Mouse (Mus musculus): ENCODE data around the gene Rgs4. TPM values are rescaled to one million over a fixed set of nuclear protein-coding genes. Genes with fewer than 3 reads are reported as not detected.

Gene Rgs4
- polyA plus RNA-seq, 1 experiment from 2014 or later: 0.95 TPM

- WGBS: 49% methylated on average over 5 of the region's 5 CpGs
- H3K4me3 ChIP-seq (ENCODE audit: low read depth, low read length): no peak overlapping the region
- no peaks in the 10 kb centered on the region for H3K9me3 ChIP-seq (ENCODE audit: control insufficient read depth, low read length)
- no peaks in the 10 kb centered on the region; the same call in 1 of the 2 replicates for H3K27me3 ChIP-seq (replicated peaks; ENCODE audit: control insufficient read depth, insufficient read depth, low read length)
- DNase-seq (ENCODE audit: low spot score) (no peak), ATAC-seq (replicated peaks; ENCODE audit: low FRiP score) (no peak)
- no peak overlapping the region for H3K4me2 ChIP-seq
- no peaks in the 10 kb centered on the region for H3K36me3 ChIP-seq (ENCODE audit: control insufficient read depth, insufficient read depth, low read length)
- no peaks in the 10 kb centered on the region for H3K4me1 ChIP-seq (replicated peaks; ENCODE audit: control insufficient read depth, insufficient read depth, low read length)
- no peak overlapping the region for H3K27ac ChIP-seq (ENCODE audit: low read depth, low read length)
- H3K9ac ChIP-seq (ENCODE audit: low read depth, low read length): no peak overlapping the region
These were observed 997 bp upstream of the Rgs4 start for GRCm38 (mm10) chr1:169748439-169748838.

GRCm38 (mm10) chr1:169747902-169748301 is 460 bp upstream of the Rgs4 start:
- H3K4me2 ChIP-seq: no peak overlapping the region; the same call in 1 of the 2 replicates
- H3K27me3 ChIP-seq (replicated peaks; ENCODE audit: control insufficient read depth, insufficient read depth, low read length): no peaks in the 10 kb centered on the region; the same call in 1 of the 2 replicates
- DNase-seq (ENCODE audit: low spot score) (no peak), ATAC-seq (replicated peaks; ENCODE audit: low FRiP score) (no peak)
- H3K9ac ChIP-seq (ENCODE audit: low read depth, low read length): no peak overlapping the region
- no peaks in the 10 kb centered on the region for H3K9me3 ChIP-seq (ENCODE audit: control insufficient read depth, low read length)
- no peak overlapping the region for H3K4me3 ChIP-seq (ENCODE audit: low read depth, low read length)
- no peaks in the 10 kb centered on the region for H3K36me3 ChIP-seq (ENCODE audit: control insufficient read depth, insufficient read depth, low read length)
- no peak overlapping the region for H3K27ac ChIP-seq (ENCODE audit: low read depth, low read length)
- 50% methylated on average over 6 of the region's 6 CpGs for WGBS
- no peaks in the 10 kb centered on the region for H3K4me1 ChIP-seq (replicated peaks; ENCODE audit: control insufficient read depth, insufficient read depth, low read length)

GRCm38 (mm10) chr1:169741147-169741546 is 6.3 kb downstream of the Rgs4 start:
- no peak overlapping the region for H3K4me3 ChIP-seq (ENCODE audit: low read depth, low read length)
- no peaks in the 10 kb centered on the region for H3K4me1 ChIP-seq (replicated peaks; ENCODE audit: control insufficient read depth, insufficient read depth, low read length)
- H3K9ac ChIP-seq (ENCODE audit: low read depth, low read length): no peak overlapping the region
- ATAC-seq (replicated peaks; ENCODE audit: low FRiP score) (no peak), DNase-seq (ENCODE audit: low spot score) (no peak)
- H3K27me3 ChIP-seq (replicated peaks; ENCODE audit: control insufficient read depth, insufficient read depth, low read length): no peaks in the 10 kb centered on the region
- H3K27ac ChIP-seq (ENCODE audit: low read depth, low read length): no peak overlapping the region
- 86% methylated on average over 5 of the region's 5 CpGs for WGBS
- H3K9me3 ChIP-seq (ENCODE audit: control insufficient read depth, low read length): no peaks in the 10 kb centered on the region
- H3K36me3 ChIP-seq (ENCODE audit: control insufficient read depth, insufficient read depth, low read length): no peaks in the 10 kb centered on the region
- no peak overlapping the region for H3K4me2 ChIP-seq

GRCm38 (mm10) chr1:169737231-169737630 is 10.2 kb downstream of the Rgs4 start:
- no peak for DNase-seq (ENCODE audit: low spot score)
- H3K9ac ChIP-seq (ENCODE audit: low read depth, low read length): no peak overlapping the region
- WGBS: 81% methylated on average over 6 of the region's 6 CpGs

GRCm38 (mm10) chr1:169736139-169736538 is 11.3 kb downstream of the Rgs4 start:
- Histone ChIP-seq H3K9me3 (ENCODE audit: control insufficient read depth, low read length) (no peaks in the 10 kb centered on the region), H3K27ac (ENCODE audit: low read depth, low read length) (no peak overlapping the region), H3K36me3 (ENCODE audit: control insufficient read depth, insufficient read depth, low read length) (no peaks in the 10 kb centered on the region), H3K4me2 (no peak overlapping the region), H3K4me3 (ENCODE audit: low read depth, low read length) (no peak overlapping the region), H3K4me1 (replicated peaks; ENCODE audit: control insufficient read depth, insufficient read depth, low read length) (no peaks in the 10 kb centered on the region), H3K9ac (ENCODE audit: low read depth, low read length) (no peak overlapping the region), H3K27me3 (replicated peaks; ENCODE audit: control insufficient read depth, insufficient read depth, low read length) (no peaks in the 10 kb centered on the region)
- WGBS: 69% methylated on average over 6 of the region's 6 CpGs
- ATAC-seq (replicated peaks; ENCODE audit: low FRiP score) (no peak), DNase-seq (ENCODE audit: low spot score) (no peak)

More at GRCm38 (mm10) chr1:169737231-169737630, 10.2 kb downstream of the Rgs4 start:
- Histone ChIP-seq H3K27ac (ENCODE audit: low read depth, low read length) (no peak overlapping the region), H3K4me2 (no peak overlapping the region), H3K36me3 (ENCODE audit: control insufficient read depth, insufficient read depth, low read length) (no peaks in the 10 kb centered on the region), H3K27me3 (replicated peaks; ENCODE audit: control insufficient read depth, insufficient read depth, low read length) (no peaks in the 10 kb centered on the region), H3K4me1 (replicated peaks; ENCODE audit: control insufficient read depth, insufficient read depth, low read length) (no peaks in the 10 kb centered on the region), H3K9me3 (ENCODE audit: control insufficient read depth, low read length) (no peaks in the 10 kb centered on the region), H3K4me3 (ENCODE audit: low read depth, low read length) (no peak overlapping the region)
- no peak for ATAC-seq (replicated peaks; ENCODE audit: low FRiP score)

- H3K4me3 ChIP-seq (ENCODE audit: low read depth, low read length): no peak overlapping the region
- 76% methylated on average over 7 of the region's 7 CpGs for WGBS
- H3K27me3 ChIP-seq (replicated peaks; ENCODE audit: control insufficient read depth, insufficient read depth, low read length): no peaks in the 10 kb centered on the region
- H3K9ac ChIP-seq (ENCODE audit: low read depth, low read length): no peak overlapping the region
- no peak overlapping the region for H3K4me2 ChIP-seq
- no peaks in the 10 kb centered on the region for H3K36me3 ChIP-seq (ENCODE audit: control insufficient read depth, insufficient read depth, low read length)
- ATAC-seq (replicated peaks; ENCODE audit: low FRiP score) (no peak), DNase-seq (ENCODE audit: low spot score) (no peak)
- H3K27ac ChIP-seq (ENCODE audit: low read depth, low read length): no peak overlapping the region
- H3K4me1 ChIP-seq (replicated peaks; ENCODE audit: control insufficient read depth, insufficient read depth, low read length): no peaks in the 10 kb centered on the region
- no peaks in the 10 kb centered on the region for H3K9me3 ChIP-seq (ENCODE audit: control insufficient read depth, low read length)
These were observed 16.8 kb downstream of the Rgs4 start for GRCm38 (mm10) chr1:169730599-169731100.

GRCm38 (mm10) chr1:169726319-169726718 is 21.1 kb downstream of the Rgs4 start:
- 78% methylated on average over 3 of the region's 3 CpGs for WGBS
- Histone ChIP-seq H3K36me3 (ENCODE audit: control insufficient read depth, insufficient read depth, low read length) (no peaks in the 10 kb centered on the region), H3K4me1 (replicated peaks; ENCODE audit: control insufficient read depth, insufficient read depth, low read length) (no peaks in the 10 kb centered on the region), H3K4me3 (ENCODE audit: low read depth, low read length) (no peak overlapping the region), H3K27ac (ENCODE audit: low read depth, low read length) (no peak overlapping the region), H3K27me3 (replicated peaks; ENCODE audit: control insufficient read depth, insufficient read depth, low read length) (no peaks in the 10 kb centered on the region), H3K9ac (ENCODE audit: low read depth, low read length) (no peak overlapping the region), H3K4me2 (no peak overlapping the region), H3K9me3 (ENCODE audit: control insufficient read depth, low read length) (no peaks in the 10 kb centered on the region)
- DNase-seq (ENCODE audit: low spot score) (no peak), ATAC-seq (replicated peaks; ENCODE audit: low FRiP score) (no peak)

GRCm38 (mm10) chr1:169721836-169722235 is 25.6 kb downstream of the Rgs4 start:
- no peaks in the 10 kb centered on the region for H3K27me3 ChIP-seq (replicated peaks; ENCODE audit: control insufficient read depth, insufficient read depth, low read length)
- no peak for ATAC-seq (replicated peaks; ENCODE audit: low FRiP score)
- WGBS: 61% methylated on average over 2 of the region's 2 CpGs
- no peak overlapping the region for H3K4me2 ChIP-seq
- H3K9me3 ChIP-seq (ENCODE audit: control insufficient read depth, low read length): no peaks in the 10 kb centered on the region
- no peaks in the 10 kb centered on the region for H3K36me3 ChIP-seq (ENCODE audit: control insufficient read depth, insufficient read depth, low read length)
- no peak overlapping the region for H3K27ac ChIP-seq (ENCODE audit: low read depth, low read length)
- DNase-seq (ENCODE audit: low spot score): no peak
- no peaks in the 10 kb centered on the region for H3K4me1 ChIP-seq (replicated peaks; ENCODE audit: control insufficient read depth, insufficient read depth, low read length)
- H3K4me3 ChIP-seq (ENCODE audit: low read depth, low read length): no peak overlapping the region
- H3K9ac ChIP-seq (ENCODE audit: low read depth, low read length): no peak overlapping the region

- Histone ChIP-seq H3K9me3 (ENCODE audit: control insufficient read depth, low read length) (no peaks in the 10 kb centered on the region), H3K4me2 (no peak overlapping the region), H3K27me3 (replicated peaks; ENCODE audit: control insufficient read depth, insufficient read depth, low read length) (no peaks in the 10 kb centered on the region), H3K4me3 (ENCODE audit: low read depth, low read length) (no peak overlapping the region), H3K27ac (ENCODE audit: low read depth, low read length) (no peak overlapping the region), H3K9ac (ENCODE audit: low read depth, low read length) (no peak overlapping the region), H3K36me3 (ENCODE audit: control insufficient read depth, insufficient read depth, low read length) (no peaks in the 10 kb centered on the region), H3K4me1 (replicated peaks; ENCODE audit: control insufficient read depth, insufficient read depth, low read length) (no peaks in the 10 kb centered on the region)
- whole genome bisulfite sequencing: 87% methylated on average over 4 of the region's 4 CpGs
- DNase-seq (ENCODE audit: low spot score) (no peak), ATAC-seq (replicated peaks; ENCODE audit: low FRiP score) (no peak)
These were observed 42.9 kb downstream of the Rgs4 start for GRCm38 (mm10) chr1:169704395-169705087.
